Mouse (Mus musculus) myocyte (in vitro differentiated cells): Measurements from ENCODE around the gene Szrd1.

ENCODE experiments used
- CEBPB ChIP-seq: IDR thresholded peaks from 2 replicates; pipeline ENCODE4 v1.6.1; 2011; ENCODE audit warnings: mild to moderate bottlenecking, moderate library complexity; ENCODE audit not compliant: poor library complexity, insufficient read depth, severe bottlenecking
- E2F4 ChIP-seq: IDR thresholded peaks from one replicate; pipeline ENCODE4 v1.6.1; 2011; ENCODE audit warnings: mild to moderate bottlenecking, control low read depth, moderate library complexity; ENCODE audit not compliant: insufficient read depth
- MAX ChIP-seq: IDR thresholded peaks from one replicate; pipeline ENCODE4 v1.6.1; 2011; ENCODE audit warnings: low read depth, mild to moderate bottlenecking, control low read depth
- MYOD1 ChIP-seq, 3 experiments: IDR thresholded peaks; one replicate each; pipeline ENCODE4 v1.6.1; 2011; ENCODE audit warnings: control low read depth in 2 of 3, low read depth in 2 of 3, mild to moderate bottlenecking in 2 of 3, moderate library complexity in 1 of 3; ENCODE audit not compliant: insufficient read length in 2 of 3, control insufficient read depth in 1 of 3
- MYOG ChIP-seq, 3 experiments: IDR thresholded peaks; one replicate each; pipeline ENCODE4 v1.6.1; 2011; ENCODE audit warnings: control low read depth in 2 of 3, low read depth in 2 of 3, mild to moderate bottlenecking in 2 of 3; ENCODE audit not compliant: insufficient read length in 2 of 3, control insufficient read depth in 1 of 3, insufficient read depth in 1 of 3
- POLR2A ChIP-seq: IDR thresholded peaks from one replicate; pipeline ENCODE4 v1.6.1; 2011; ENCODE audit warnings: low read depth, mild to moderate bottlenecking, control low read depth, moderate library complexity; ENCODE audit not compliant: insufficient read length
- POLR2AphosphoS2 ChIP-seq: IDR thresholded peaks from one replicate; pipeline ENCODE4 v1.6.1; 2011; ENCODE audit warnings: low read depth, control low read depth; ENCODE audit not compliant: insufficient read length
- REST ChIP-seq: IDR thresholded peaks from one replicate; pipeline ENCODE4 v1.6.1; 2011; ENCODE audit warnings: mild to moderate bottlenecking, control low read depth, moderate library complexity; ENCODE audit not compliant: insufficient read depth, insufficient read length
- SRF ChIP-seq: IDR thresholded peaks from one replicate; pipeline ENCODE4 v1.6.1; 2011; ENCODE audit warnings: low read depth; ENCODE audit not compliant: control insufficient read depth, insufficient read length
- TCF12 ChIP-seq: IDR thresholded peaks from one replicate; pipeline ENCODE4 v1.6.1; 2011; ENCODE audit warnings: mild to moderate bottlenecking, control low read depth; ENCODE audit not compliant: poor library complexity, insufficient read depth, severe bottlenecking
- TCF3 ChIP-seq: IDR thresholded peaks from one replicate; pipeline ENCODE4 v1.6.1; 2011; ENCODE audit warnings: low read depth, control low read depth; ENCODE audit not compliant: insufficient read length
- USF1 ChIP-seq: IDR thresholded peaks from one replicate; pipeline ENCODE4 v1.6.1; 2011; ENCODE audit warnings: low read depth, mild to moderate bottlenecking, control low read depth, moderate library complexity

DNA sequence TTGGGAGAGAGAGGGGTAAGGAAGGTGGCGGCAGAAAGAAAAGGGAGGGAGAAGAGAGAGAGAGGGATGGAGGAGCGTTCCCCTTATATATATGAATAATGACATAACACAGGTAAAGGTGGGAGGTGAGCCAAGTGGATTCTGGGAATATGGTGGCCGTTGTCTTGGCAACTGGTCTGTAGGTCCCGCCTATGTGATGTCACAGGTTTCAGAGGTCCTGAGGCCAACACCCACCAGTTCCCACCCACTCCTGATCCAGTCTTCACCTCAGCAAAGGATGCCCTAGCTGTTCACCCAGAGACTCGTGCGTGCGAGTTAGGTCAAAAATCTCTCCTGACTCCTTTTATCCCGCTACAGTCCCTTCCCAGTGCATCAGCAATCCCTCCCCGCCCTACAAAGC lies 38.3 kb downstream of the Szrd1 start:
- TF ChIP-seq POLR2AphosphoS2, result no peak
- no peak for TF ChIP-seq POLR2A
- TF ChIP-seq MYOD1 (IDR thresholded peaks at IDR 0.05; ENCODE audit: control insufficient read depth in 1 of 3, insufficient read length in 2 of 3, low read depth in 2 of 3), result no peak
- TF ChIP-seq MAX, result no peak
- TF ChIP-seq SRF, result no peak
- no peak for TF ChIP-seq USF1
- TF ChIP-seq REST, result no peak
- no peak for TF ChIP-seq CEBPB
- TF ChIP-seq TCF12, result no peak
- TF ChIP-seq E2F4, result no peak
- no peak for TF ChIP-seq MYOG (IDR thresholded peaks at IDR 0.05; ENCODE audit: control insufficient read depth in 1 of 3, insufficient read depth in 1 of 3, insufficient read length in 2 of 3, low read depth in 2 of 3)
- no peak for TF ChIP-seq TCF3
